Mouse (Mus musculus) splenic B cell, adult 2 months (primary cell): Measurements from ENCODE around the gene Nfil3.

ENCODE experiments used
- DNase-seq: peaks from one replicate; pipeline ENCODE4 v3.0.0-alpha.2; 2011; ENCODE audit warnings: low read depth, low spot score
- H3K27me3 ChIP-seq: 2 replicates; pipeline ENCODE4 v1.6.1; 2012; ENCODE audit warnings: mild to moderate bottlenecking, low read length, moderate library complexity, mixed read lengths; ENCODE audit not compliant: control insufficient read depth, poor library complexity, insufficient read depth, severe bottlenecking
- H3K36me3 ChIP-seq: 2 replicates; pipeline ENCODE4 v1.6.1; 2012; ENCODE audit warnings: mild to moderate bottlenecking, low read length, moderate library complexity, mixed read lengths; ENCODE audit not compliant: control insufficient read depth, poor library complexity, insufficient read depth, severe bottlenecking

The Nfil3 gene

GRCm38 (mm10) chr13:52976510-52977220, 4.2 kb downstream of the Nfil3 start:
- no peaks in the 10 kb centered on the region for H3K36me3 ChIP-seq
- DNase-seq = no peak

GRCm38 (mm10) chr13:52976130-52976509, 4.8 kb downstream of the Nfil3 start:
- Histone ChIP-seq H3K36me3 (no peaks in the 10 kb centered on the region), H3K27me3 (peaks cover 2% of the 10 kb centered on the region)
- DNase-seq = no peak

More at GRCm38 (mm10) chr13:52976510-52977220, 4.2 kb downstream of the Nfil3 start:
- H3K27me3 ChIP-seq = peaks cover 2% of the 10 kb centered on the region

GRCm38 (mm10) chr13:52974676-52975075, 6.2 kb downstream of the Nfil3 start:
- Histone ChIP-seq H3K27me3 (peaks cover 2% of the 10 kb centered on the region), H3K36me3 (no peaks in the 10 kb centered on the region)
- no peak for DNase-seq

GRCm38 (mm10) chr13:52973427-52973826, 7.4 kb downstream of the Nfil3 start:
- DNase-seq = no peak
- Histone ChIP-seq H3K27me3 (no peaks in the 10 kb centered on the region), H3K36me3 (no peaks in the 10 kb centered on the region)

- DNase-seq = no peak
- no peaks in the 10 kb centered on the region for H3K36me3 ChIP-seq
- H3K27me3 ChIP-seq = no peaks in the 10 kb centered on the region
Measured at GRCm38 (mm10) chr13:52972626-52973025, 8.2 kb downstream of the Nfil3 start.

- H3K36me3 ChIP-seq = no peaks in the 10 kb centered on the region
- H3K27me3 ChIP-seq = no peaks in the 10 kb centered on the region
- no peak for DNase-seq
Measured at GRCm38 (mm10) chr13:52970876-52971275, 10.0 kb downstream of the Nfil3 start.

GRCm38 (mm10) chr13:52962922-52963321, 18.0 kb downstream of the Nfil3 start:
- no peak for DNase-seq
- Histone ChIP-seq H3K27me3 (no peaks in the 10 kb centered on the region), H3K36me3 (no peaks in the 10 kb centered on the region)

GRCm38 (mm10) chr13:52962361-52962760, 18.5 kb downstream of the Nfil3 start:
- DNase-seq = no peak
- Histone ChIP-seq H3K36me3 (no peaks in the 10 kb centered on the region), H3K27me3 (no peaks in the 10 kb centered on the region)

GRCm38 (mm10) chr13:52953779-52954553, 26.9 kb downstream of the Nfil3 start:
- no peak for DNase-seq
- Histone ChIP-seq H3K36me3 (no peaks in the 10 kb centered on the region), H3K27me3 (no peaks in the 10 kb centered on the region)

- no peaks in the 10 kb centered on the region for H3K27me3 ChIP-seq
- DNase-seq = no peak
- no peaks in the 10 kb centered on the region for H3K36me3 ChIP-seq
Measured at GRCm38 (mm10) chr13:52949211-52949610, 31.7 kb downstream of the Nfil3 start.

- no peak for DNase-seq
- H3K27me3 ChIP-seq = no peaks in the 10 kb centered on the region
- H3K36me3 ChIP-seq = no peaks in the 10 kb centered on the region
Measured at GRCm38 (mm10) chr13:52947545-52947944, 33.3 kb downstream of the Nfil3 start.

- Histone ChIP-seq H3K27me3 (no peaks in the 10 kb centered on the region), H3K36me3 (no peaks in the 10 kb centered on the region)
- DNase-seq = no peak
Measured at GRCm38 (mm10) chr13:52945769-52946168, 35.1 kb downstream of the Nfil3 start.

GRCm38 (mm10) chr13:52944116-52944515, 36.8 kb downstream of the Nfil3 start:
- H3K36me3 ChIP-seq = no peaks in the 10 kb centered on the region
- H3K27me3 ChIP-seq = no peaks in the 10 kb centered on the region; the same call in 1 of the 2 replicates
- DNase-seq = no peak

GRCm38 (mm10) chr13:52942876-52943388, 37.9 kb downstream of the Nfil3 start:
- Histone ChIP-seq H3K27me3 (no peaks in the 10 kb centered on the region; the same call in 1 of the 2 replicates), H3K36me3 (no peaks in the 10 kb centered on the region)
- DNase-seq = no peak

GRCm38 (mm10) chr13:52940956-52941355, 39.9 kb downstream of the Nfil3 start:
- Histone ChIP-seq H3K36me3 (no peaks in the 10 kb centered on the region), H3K27me3 (no peaks in the 10 kb centered on the region; the same call in 1 of the 2 replicates)
- no peak for DNase-seq
